Mouse (Mus musculus): ENCODE results near the gene Erbb2. TPM values are rescaled to one million over a fixed set of nuclear protein-coding genes. Genes with fewer than 3 reads are reported as not detected.

Erbb2 gene
- polyA plus RNA-seq, 1 experiment from 2014 or later, result 33.5 TPM

GRCm38 (mm10) chr11:98388282-98388681, 24.0 kb upstream of the Erbb2 start:
- H3K4me2 ChIP-seq (ENCODE audit: low read length), result no peak overlapping the region
- no peak for ATAC-seq (replicated peaks; ENCODE audit: low FRiP score, low TSS enrichment, low read depth)
- no peaks in the 10 kb centered on the region for H3K36me3 ChIP-seq (ENCODE audit: control insufficient read depth, insufficient read depth, low read length)
- no peak for DNase-seq (ENCODE audit: low spot score)
- no peaks in the 10 kb centered on the region for H3K9me3 ChIP-seq (ENCODE audit: control insufficient read depth, low read length)
- no peak overlapping the region for H3K27ac ChIP-seq (ENCODE audit: low read depth)
- no peak overlapping the region for H3K4me3 ChIP-seq (ENCODE audit: low read depth, low read length)
- H3K27me3 ChIP-seq (replicated peaks; ENCODE audit: control insufficient read depth, insufficient read depth, low read length), result peaks cover 41% of the 10 kb centered on the region
- H3K4me1 ChIP-seq (replicated peaks; ENCODE audit: control insufficient read depth, insufficient read depth, low read length), result 0 out of 2 replicates have a peak, but pooled peaks cover 9% of the 10 kb centered on the region
- WGBS, result 78% methylated on average over 10 of the region's 10 CpGs
- no peak overlapping the region for H3K9ac ChIP-seq (ENCODE audit: low read length)

GRCm38 (mm10) chr11:98389221-98389780, 23.0 kb upstream of the Erbb2 start:
- Histone ChIP-seq H3K27ac (ENCODE audit: low read depth) (no peak overlapping the region), H3K27me3 (replicated peaks; ENCODE audit: control insufficient read depth, insufficient read depth, low read length) (peaks cover 41% of the 10 kb centered on the region), H3K4me3 (ENCODE audit: low read depth, low read length) (no peak overlapping the region), H3K9ac (ENCODE audit: low read length) (no peak overlapping the region), H3K36me3 (ENCODE audit: control insufficient read depth, insufficient read depth, low read length) (no peaks in the 10 kb centered on the region), H3K9me3 (ENCODE audit: control insufficient read depth, low read length) (no peaks in the 10 kb centered on the region), H3K4me1 (replicated peaks; ENCODE audit: control insufficient read depth, insufficient read depth, low read length) (peaks cover 14% of the 10 kb centered on the region; the same call in 1 of the 2 replicates), H3K4me2 (ENCODE audit: low read length) (no peak overlapping the region)
- peak; percentile 60 for DNase-seq (ENCODE audit: low spot score)
- 23% methylated on average over 9 of the region's 9 CpGs for WGBS
- no peak for ATAC-seq (replicated peaks; ENCODE audit: low FRiP score, low TSS enrichment, low read depth)

- no peaks in the 10 kb centered on the region for H3K9me3 ChIP-seq (ENCODE audit: control insufficient read depth, low read length)
- H3K9ac ChIP-seq (ENCODE audit: low read length), result no peak overlapping the region
- DNase-seq (ENCODE audit: low spot score), result no peak
- no peak overlapping the region for H3K4me3 ChIP-seq (ENCODE audit: low read depth, low read length)
- no peak overlapping the region for H3K27ac ChIP-seq (ENCODE audit: low read depth)
- WGBS, result 73% methylated on average over 12 of the region's 12 CpGs
- ATAC-seq (replicated peaks; ENCODE audit: low FRiP score, low TSS enrichment, low read depth), result no peak
- H3K4me1 ChIP-seq (replicated peaks; ENCODE audit: control insufficient read depth, insufficient read depth, low read length), result peaks cover 17% of the 10 kb centered on the region; the same call in 1 of the 2 replicates
- no peak overlapping the region for H3K4me2 ChIP-seq (ENCODE audit: low read length)
- H3K36me3 ChIP-seq (ENCODE audit: control insufficient read depth, insufficient read depth, low read length), result no peaks in the 10 kb centered on the region
- H3K27me3 ChIP-seq (replicated peaks; ENCODE audit: control insufficient read depth, insufficient read depth, low read length), result peaks cover 40% of the 10 kb centered on the region
These were observed 22.1 kb upstream of the Erbb2 start for GRCm38 (mm10) chr11:98390141-98390540.

GRCm38 (mm10) chr11:98392034-98392433, 20.2 kb upstream of the Erbb2 start:
- no peak overlapping the region for H3K4me2 ChIP-seq (ENCODE audit: low read length)
- WGBS, result 14% methylated on average over 7 of the region's 8 CpGs
- H3K9ac ChIP-seq (ENCODE audit: low read length), result no peak overlapping the region
- peaks cover 21% of the 10 kb centered on the region for H3K27me3 ChIP-seq (replicated peaks; ENCODE audit: control insufficient read depth, insufficient read depth, low read length)
- no peaks in the 10 kb centered on the region for H3K9me3 ChIP-seq (ENCODE audit: control insufficient read depth, low read length)
- no peak for DNase-seq (ENCODE audit: low spot score)
- 0 out of 2 replicates have a peak, but pooled peaks have one; percentile 9 for ATAC-seq (replicated peaks; ENCODE audit: low FRiP score, low TSS enrichment, low read depth)
- 0 out of 2 replicates have a peak overlapping the region, but pooled peaks have one; percentile 27 for H3K27ac ChIP-seq (ENCODE audit: low read depth)
- no peaks in the 10 kb centered on the region; the same call in 1 of the 2 replicates for H3K36me3 ChIP-seq (ENCODE audit: control insufficient read depth, insufficient read depth, low read length)
- peaks cover 17% of the 10 kb centered on the region; the same call in 1 of the 2 replicates for H3K4me1 ChIP-seq (replicated peaks; ENCODE audit: control insufficient read depth, insufficient read depth, low read length)
- H3K4me3 ChIP-seq (ENCODE audit: low read depth, low read length), result no peak overlapping the region

GRCm38 (mm10) chr11:98392645-98393044, 19.6 kb upstream of the Erbb2 start:
- Histone ChIP-seq H3K36me3 (ENCODE audit: control insufficient read depth, insufficient read depth, low read length) (peaks cover 5% of the 10 kb centered on the region; the same call in 1 of the 2 replicates), H3K27ac (ENCODE audit: low read depth) (0 out of 2 replicates have a peak overlapping the region, but pooled peaks have one; percentile 27), H3K4me1 (replicated peaks; ENCODE audit: control insufficient read depth, insufficient read depth, low read length) (peaks cover 17% of the 10 kb centered on the region; the same call in 1 of the 2 replicates), H3K4me3 (ENCODE audit: low read depth, low read length) (no peak overlapping the region), H3K9ac (ENCODE audit: low read length) (no peak overlapping the region), H3K9me3 (ENCODE audit: control insufficient read depth, low read length) (no peaks in the 10 kb centered on the region), H3K4me2 (ENCODE audit: low read length) (no peak overlapping the region), H3K27me3 (replicated peaks; ENCODE audit: control insufficient read depth, insufficient read depth, low read length) (peaks cover 15% of the 10 kb centered on the region)
- DNase-seq (ENCODE audit: low spot score) (peak; percentile 57), ATAC-seq (replicated peaks; ENCODE audit: low FRiP score, low TSS enrichment, low read depth) (no peak; the same call in 1 of the 2 replicates)
- 52% methylated on average over 4 of the region's 4 CpGs for WGBS

- Histone ChIP-seq H3K27me3 (replicated peaks; ENCODE audit: control insufficient read depth, insufficient read depth, low read length) (peaks cover 8% of the 10 kb centered on the region), H3K4me3 (ENCODE audit: low read depth, low read length) (no peak overlapping the region), H3K9me3 (ENCODE audit: control insufficient read depth, low read length) (no peaks in the 10 kb centered on the region), H3K36me3 (ENCODE audit: control insufficient read depth, insufficient read depth, low read length) (peaks cover 5% of the 10 kb centered on the region; the same call in 1 of the 2 replicates), H3K9ac (ENCODE audit: low read length) (no peak overlapping the region), H3K4me1 (replicated peaks; ENCODE audit: control insufficient read depth, insufficient read depth, low read length) (peaks cover 17% of the 10 kb centered on the region; the same call in 1 of the 2 replicates), H3K4me2 (ENCODE audit: low read length) (no peak overlapping the region), H3K27ac (ENCODE audit: low read depth) (no peak overlapping the region)
- ATAC-seq (replicated peaks; ENCODE audit: low FRiP score, low TSS enrichment, low read depth), result 0 out of 2 replicates have a peak, but pooled peaks have one; percentile 5
- no peak for DNase-seq (ENCODE audit: low spot score)
- WGBS, result 64% methylated on average over 6 of the region's 6 CpGs
These were observed 19.0 kb upstream of the Erbb2 start for GRCm38 (mm10) chr11:98393317-98393716.

GRCm38 (mm10) chr11:98394301-98394700, 18.0 kb upstream of the Erbb2 start:
- no peak overlapping the region for H3K27ac ChIP-seq (ENCODE audit: low read depth)
- peaks cover 5% of the 10 kb centered on the region; the same call in 1 of the 2 replicates for H3K36me3 ChIP-seq (ENCODE audit: control insufficient read depth, insufficient read depth, low read length)
- H3K4me2 ChIP-seq (ENCODE audit: low read length), result no peak overlapping the region
- no peaks in the 10 kb centered on the region for H3K9me3 ChIP-seq (ENCODE audit: control insufficient read depth, low read length)
- 43% methylated on average over 6 of the region's 6 CpGs for WGBS
- H3K4me1 ChIP-seq (replicated peaks; ENCODE audit: control insufficient read depth, insufficient read depth, low read length), result peaks cover 17% of the 10 kb centered on the region; the same call in 1 of the 2 replicates
- no peak for DNase-seq (ENCODE audit: low spot score)
- no peak overlapping the region for H3K9ac ChIP-seq (ENCODE audit: low read length)
- no peak overlapping the region for H3K4me3 ChIP-seq (ENCODE audit: low read depth, low read length)
- 0 out of 2 replicates have a peak, but pooled peaks cover 5% of the 10 kb centered on the region for H3K27me3 ChIP-seq (replicated peaks; ENCODE audit: control insufficient read depth, insufficient read depth, low read length)
- ATAC-seq (replicated peaks; ENCODE audit: low FRiP score, low TSS enrichment, low read depth), result no peak

- DNase-seq (ENCODE audit: low spot score), result peak; percentile 65
- H3K36me3 ChIP-seq (ENCODE audit: control insufficient read depth, insufficient read depth, low read length), result peaks cover 5% of the 10 kb centered on the region; the same call in 1 of the 2 replicates
- peak overlapping the region; percentile 47; the same call in 1 of the 2 replicates for H3K27ac ChIP-seq (ENCODE audit: low read depth)
- 34% methylated on average over 4 of the region's 4 CpGs for WGBS
- no peak overlapping the region for H3K9ac ChIP-seq (ENCODE audit: low read length)
- no peaks in the 10 kb centered on the region for H3K9me3 ChIP-seq (ENCODE audit: control insufficient read depth, low read length)
- peak; percentile 48 for ATAC-seq (replicated peaks; ENCODE audit: low FRiP score, low TSS enrichment, low read depth)
- H3K4me3 ChIP-seq (ENCODE audit: low read depth, low read length), result no peak overlapping the region
- 0 out of 2 replicates have a peak, but pooled peaks cover 5% of the 10 kb centered on the region for H3K27me3 ChIP-seq (replicated peaks; ENCODE audit: control insufficient read depth, insufficient read depth, low read length)
- H3K4me1 ChIP-seq (replicated peaks; ENCODE audit: control insufficient read depth, insufficient read depth, low read length), result peaks cover 24% of the 10 kb centered on the region
- H3K4me2 ChIP-seq (ENCODE audit: low read length), result no peak overlapping the region
These were observed 17.2 kb upstream of the Erbb2 start for GRCm38 (mm10) chr11:98395041-98395440.

Data from intestine, embryonic 14.5 days (tissue).